15 mouse cellular contexts compared by ENCODE assay signal in the genomic region with DNA sequence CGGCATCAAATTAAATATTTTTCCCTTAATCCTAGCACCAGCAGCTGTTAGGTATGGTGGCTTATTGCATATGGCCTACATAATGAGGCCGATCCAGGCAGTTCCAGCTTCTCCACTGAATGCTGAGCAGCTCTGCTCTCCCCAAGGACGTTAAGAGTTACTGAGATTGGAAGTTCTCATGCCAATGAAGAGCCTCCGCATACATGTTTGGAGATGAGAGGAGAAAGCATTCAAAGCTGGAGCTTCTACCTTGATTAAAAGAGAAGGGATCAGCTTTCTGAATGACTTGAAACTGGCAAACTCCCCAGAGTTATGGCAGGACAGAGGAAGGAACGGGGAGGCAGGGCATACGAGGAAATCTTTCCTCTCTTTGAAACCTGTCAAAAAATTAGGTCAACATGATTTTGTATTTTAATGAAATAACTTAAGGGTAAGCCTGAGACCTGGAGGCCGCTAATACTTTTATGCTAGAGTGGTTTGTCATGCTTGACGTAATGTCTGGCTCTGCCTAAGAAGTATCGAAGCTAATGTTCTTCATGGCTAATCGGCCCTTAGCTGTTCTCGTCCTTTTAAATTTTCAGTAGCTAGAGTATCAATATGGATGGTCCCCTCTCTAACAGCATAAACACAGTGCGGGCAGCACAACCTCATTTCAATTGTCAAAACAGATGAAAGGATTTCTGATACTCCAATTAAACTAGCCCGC.
DNase-seq lines count a peak whose midpoint lies in the region; ATAC-seq and TF ChIP-seq lines count a peak whose summit lies in the region.
"Had no signal": no experiment of that assay in that cellular context is flagged by ENCODE, and none has a peak within 500 bp of the region (broad histone marks: within the 10 kb centered on the region; RNA-seq: fewer than 3 reads in every experiment).

No protein-coding gene starts in this region.

- H3K9ac ChIP-seq in hindbrain, embryonic 15.5 days, result no peak overlapping the region
- H3K9ac ChIP-seq in midbrain, embryonic 15.5 days, result no peak overlapping the region
- H3K9ac ChIP-seq: liver, embryonic 15.5 days had no signal

- no peak for TF ChIP-seq CTCF in brain, embryonic 14.5 days (IDR thresholded peaks at IDR 0.05; ENCODE audit: borderline replicate concordance, extremely low read depth, insufficient read depth, insufficient read length)

- no peaks in the 10 kb centered on the region for H3K27me3 ChIP-seq in hindbrain, embryonic 15.5 days
- H3K27me3 ChIP-seq in midbrain, embryonic 15.5 days (replicated peaks), result no peaks in the 10 kb centered on the region
- H3K27me3 ChIP-seq: liver, embryonic 15.5 days had no signal

- no peaks in the 10 kb centered on the region for H3K9me3 ChIP-seq in hindbrain, embryonic 15.5 days
- no peaks in the 10 kb centered on the region for H3K9me3 ChIP-seq in midbrain, embryonic 15.5 days
- H3K9me3 ChIP-seq: liver, embryonic 15.5 days had no signal

- H3K27ac ChIP-seq in hindbrain, embryonic 15.5 days (replicated peaks), result peak overlapping the region; percentile 82
- H3K27ac ChIP-seq in midbrain, embryonic 15.5 days, result peak overlapping the region; percentile 88
- H3K27ac ChIP-seq: liver, embryonic 15.5 days had no signal

- DNase-seq in embryo, embryonic 10.5 days (ENCODE audit: low spot score), result peak; percentile 15
- DNase-seq in embryo, embryonic 10 days (ENCODE audit: low spot score), result no peak
- DNase-seq in brain, embryonic 14.5 days (ENCODE audit: low read depth), result peak; percentile 90
- no peak for DNase-seq in layer of hippocampus, postnatal 10 days (ENCODE audit: low spot score in 2 of 2)
- DNase-seq in right cerebral cortex, adult 18-20 months, result no peak
- no peak for DNase-seq in Muller cell, postnatal 12 days (ENCODE audit: inconsistent ontology term)
- DNase-seq: adrenal gland, adult 8-10 months; gastrocnemius, postnatal 25 days; heart, postnatal 10 days; lung, postnatal 36 days had no signal

- no peak overlapping the region for H3K4me2 ChIP-seq in hindbrain, embryonic 15.5 days
- peak overlapping the region; percentile 0; the same call in 1 of the 2 replicates for H3K4me2 ChIP-seq in midbrain, embryonic 15.5 days
- H3K4me2 ChIP-seq: liver, embryonic 15.5 days had no signal

- peak; percentile 72 for ATAC-seq in hindbrain, embryonic 15.5 days (ENCODE audit: low FRiP score, low read depth)
- ATAC-seq in midbrain, embryonic 15.5 days (replicated peaks), result peak; percentile 92
- ATAC-seq: intestine, postnatal 0 days had no signal

- peaks cover 28% of the 10 kb centered on the region for H3K4me1 ChIP-seq in hindbrain, embryonic 15.5 days (replicated peaks)
- H3K4me1 ChIP-seq in midbrain, embryonic 15.5 days, result peaks cover 25% of the 10 kb centered on the region
- H3K4me1 ChIP-seq: liver, embryonic 15.5 days had no signal

- no peak overlapping the region for H3K4me3 ChIP-seq in hindbrain, embryonic 15.5 days
- H3K4me3 ChIP-seq in midbrain, embryonic 15.5 days, result no peak overlapping the region
- H3K4me3 ChIP-seq: liver, embryonic 15.5 days; myocyte had no signal

- TF ChIP-seq POLR2A in brain, embryonic 14.5 days (IDR thresholded peaks at IDR 0.05; ENCODE audit: borderline replicate concordance, extremely low read depth, insufficient read depth, insufficient read length, poor library complexity, severe bottlenecking), result no peak

- no peaks in the 10 kb centered on the region for H3K36me3 ChIP-seq in hindbrain, embryonic 15.5 days
- no peaks in the 10 kb centered on the region for H3K36me3 ChIP-seq in midbrain, embryonic 15.5 days (replicated peaks)
- H3K36me3 ChIP-seq: liver, embryonic 15.5 days had no signal

- WGBS in hindbrain, embryonic 15.5 days, result 36% methylated on average over 13 of the region's 13 CpGs
- WGBS in midbrain, embryonic 15.5 days, result 27% methylated on average over 13 of the region's 13 CpGs

Comparison
In these comparisons a context has a peak if more than half of its experiments do, and no peak if none do; other contexts are left out.
1. DNase-seq: peak in embryo, embryonic 10.5 days (single experiment) and brain, embryonic 14.5 days (single experiment); none in embryo, embryonic 10 days (single experiment), layer of hippocampus, postnatal 10 days (0 of 2), right cerebral cortex, adult 18-20 months (single experiment) and Muller cell, postnatal 12 days (single experiment).